Mouse (Mus musculus) lung, postnatal 0 days (tissue): ENCODE results near the gene Fem1b. TPM values are rescaled to one million over a fixed set of nuclear protein-coding genes. Genes with fewer than 3 reads are reported as not detected.

ENCODE experiments used
- ATAC-seq: fragments of 200-750 bp; cut with Nextera tagmentation; 2 replicates; pipeline ENCODE4 v1.8.0; 2017; ENCODE audit warnings: moderate library complexity
- DNase-seq: peaks from one replicate; pipeline ENCODE4 v3.0.0-alpha.2; 2016; ENCODE audit warnings: low spot score
- H3K27ac ChIP-seq: fragments of 300-500 bp; sonication (generic); 2 replicates; pipeline ENCODE4 v1.5.1; 2014; ENCODE audit warnings: antibody characterized with exemption, mild to moderate bottlenecking, low read length, mixed read lengths
- H3K27me3 ChIP-seq: fragments of 300-500 bp; sonication (generic); replicated peaks from 2 replicates; pipeline ENCODE4 v1.6.1; 2014; ENCODE audit warnings: low read length, mixed read lengths; ENCODE audit not compliant: insufficient read depth
- H3K36me3 ChIP-seq: fragments of 300-500 bp; sonication (generic); 2 replicates; pipeline ENCODE4 v1.6.1; 2014; ENCODE audit warnings: low read length, mixed read lengths; ENCODE audit not compliant: insufficient read depth
- H3K4me1 ChIP-seq: fragments of 300-500 bp; sonication (generic); 2 replicates; pipeline ENCODE4 v1.6.1; 2014; ENCODE audit warnings: antibody characterized with exemption, low read depth, low read length, mixed read lengths; ENCODE audit not compliant: insufficient read depth
- H3K4me2 ChIP-seq: fragments of 300-500 bp; sonication (generic); replicated peaks from 2 replicates; pipeline ENCODE4 v1.6.1; 2014; ENCODE audit warnings: low read depth, mild to moderate bottlenecking, low read length, moderate library complexity, mixed read lengths
- H3K4me3 ChIP-seq: fragments of 300-500 bp; sonication (generic); 2 replicates; pipeline ENCODE4 v1.5.1; 2014; ENCODE audit warnings: low read depth, low read length
- H3K9ac ChIP-seq: fragments of 300-500 bp; sonication (generic); replicated peaks from 2 replicates; pipeline ENCODE4 v1.6.1; 2014; ENCODE audit warnings: low read depth, mild to moderate bottlenecking
- H3K9me3 ChIP-seq: fragments of 300-500 bp; sonication (generic); 2 replicates; pipeline ENCODE4 v1.6.1; 2016; ENCODE audit warnings: low read length, mixed read lengths
- CTCF ChIP-seq: IDR thresholded peaks from 2 replicates; pipeline ENCODE4 v1.5.1; 2016; ENCODE audit warnings: antibody characterized with exemption, mild to moderate bottlenecking
- EP300 ChIP-seq: IDR thresholded peaks from 2 replicates; pipeline ENCODE4 v1.6.1; 2016; ENCODE audit warnings: antibody characterized with exemption, mild to moderate bottlenecking, control low read depth
- WGBS: fragments of 180-500 bp; shearing (Covaris S2); extraction: QIAGEN DNeasy Blood & Tissue Kit; methylation state at CpG from one replicate; pipeline ENCODE4 v1.1.7; 2014; 5-methylcytosine and 5-hydroxymethylcytosine counted together
- polyA plus RNA-seq: library from polyadenylated mRNA; unstranded; fragments of >200 nt; fragmentation: Nextera tagmentation; extraction: Ambion mirVana; gene quantifications from 2 replicates; pipeline ENCODE4 v1.2.1, GENCODE M21; 2015

Fem1b gene
- polyA plus RNA-seq, 1 experiment from 2014 or later, result 9.2 TPM

- Histone ChIP-seq H3K36me3 (no peaks in the 10 kb centered on the region), H3K9me3 (no peaks in the 10 kb centered on the region), H3K9ac (no peak overlapping the region), H3K4me1 (peaks cover 14% of the 10 kb centered on the region; the same call in 1 of the 2 replicates), H3K4me3 (no peak overlapping the region), H3K27me3 (no peaks in the 10 kb centered on the region), H3K4me2 (no peak overlapping the region), H3K27ac (no peak overlapping the region)
- DNase-seq (no peak), ATAC-seq (no peak)
- 21% methylated on average over 4 of the region's 4 CpGs for WGBS
- TF ChIP-seq EP300 (no peak), CTCF (no peak)
Measured at GRCm38 (mm10) chr9:62854483-62854882, 42.7 kb upstream of the Fem1b start.

GRCm38 (mm10) chr9:62851571-62851970 lies 39.8 kb upstream of the Fem1b start:
- Histone ChIP-seq H3K27me3 (no peaks in the 10 kb centered on the region), H3K4me1 (no peaks in the 10 kb centered on the region), H3K9ac (no peak overlapping the region), H3K36me3 (no peaks in the 10 kb centered on the region), H3K27ac (no peak overlapping the region), H3K4me3 (no peak overlapping the region), H3K9me3 (no peaks in the 10 kb centered on the region), H3K4me2 (no peak overlapping the region)
- WGBS, result 70% methylated on average over 2 of the region's 2 CpGs
- no peak for DNase-seq
- ATAC-seq, result no peak
- TF ChIP-seq EP300 (no peak), CTCF (no peak)

GRCm38 (mm10) chr9:62848641-62849040 lies 36.9 kb upstream of the Fem1b start:
- Histone ChIP-seq H3K4me1 (no peaks in the 10 kb centered on the region), H3K27ac (no peak overlapping the region), H3K4me2 (no peak overlapping the region), H3K9me3 (no peaks in the 10 kb centered on the region), H3K9ac (no peak overlapping the region), H3K36me3 (no peaks in the 10 kb centered on the region), H3K27me3 (no peaks in the 10 kb centered on the region), H3K4me3 (no peak overlapping the region)
- 85% methylated on average over 3 of the region's 3 CpGs for WGBS
- ATAC-seq (no peak), DNase-seq (no peak)
- TF ChIP-seq EP300 (no peak), CTCF (no peak)

GRCm38 (mm10) chr9:62847694-62848093 lies 36.0 kb upstream of the Fem1b start:
- TF ChIP-seq EP300 (no peak), CTCF (peak; percentile 100)
- Histone ChIP-seq H3K27me3 (no peaks in the 10 kb centered on the region), H3K9me3 (no peaks in the 10 kb centered on the region), H3K4me2 (no peak overlapping the region), H3K27ac (no peak overlapping the region), H3K4me1 (no peaks in the 10 kb centered on the region), H3K4me3 (no peak overlapping the region), H3K36me3 (no peaks in the 10 kb centered on the region), H3K9ac (no peak overlapping the region)
- ATAC-seq, result peak; percentile 82
- WGBS, result 4% methylated on average over 3 of the region's 3 CpGs
- peak; percentile 92 for DNase-seq

- no peaks in the 10 kb centered on the region for H3K9me3 ChIP-seq
- H3K4me3 ChIP-seq, result no peak overlapping the region
- H3K27ac ChIP-seq, result no peak overlapping the region
- no peaks in the 10 kb centered on the region for H3K36me3 ChIP-seq
- no peak for TF ChIP-seq EP300
- no peak for TF ChIP-seq CTCF
- no peaks in the 10 kb centered on the region for H3K27me3 ChIP-seq
- peaks cover 3% of the 10 kb centered on the region; the same call in 1 of the 2 replicates for H3K4me1 ChIP-seq
- H3K9ac ChIP-seq, result no peak overlapping the region
- no peak for DNase-seq
- WGBS, result 98% methylated on average over 5 of the region's 5 CpGs
- H3K4me2 ChIP-seq, result no peak overlapping the region
- no peak for ATAC-seq
Measured at GRCm38 (mm10) chr9:62844461-62844860, 32.7 kb upstream of the Fem1b start.

GRCm38 (mm10) chr9:62843356-62844024 lies 31.8 kb upstream of the Fem1b start:
- Histone ChIP-seq H3K4me2 (no peak overlapping the region), H3K4me3 (no peak overlapping the region), H3K36me3 (no peaks in the 10 kb centered on the region), H3K4me1 (peaks cover 8% of the 10 kb centered on the region; the same call in 1 of the 2 replicates), H3K27me3 (no peaks in the 10 kb centered on the region), H3K9me3 (no peaks in the 10 kb centered on the region), H3K27ac (no peak overlapping the region), H3K9ac (no peak overlapping the region)
- WGBS, result 80% methylated on average over 10 of the region's 10 CpGs
- no peak for DNase-seq
- no peak for TF ChIP-seq CTCF
- TF ChIP-seq EP300, result no peak
- no peak for ATAC-seq
